Mouse (Mus musculus) effector memory CD4-positive, alpha-beta T cell, adult 7 months (primary cell): Measurements from ENCODE around the gene Brd3. TPM values are rescaled to one million over a fixed set of nuclear protein-coding genes. Genes with fewer than 3 reads are reported as not detected.

Experiments used
- polyA plus RNA-seq: library from polyadenylated mRNA; unstranded; fragments of 100-300 nt; shearing (Covaris generic); gene quantifications from one replicate; pipeline ENCODE4 v1.2.1, GENCODE M21; 2017

The Brd3 gene
- polyA plus RNA-seq, result 25.8 TPM

DNA sequence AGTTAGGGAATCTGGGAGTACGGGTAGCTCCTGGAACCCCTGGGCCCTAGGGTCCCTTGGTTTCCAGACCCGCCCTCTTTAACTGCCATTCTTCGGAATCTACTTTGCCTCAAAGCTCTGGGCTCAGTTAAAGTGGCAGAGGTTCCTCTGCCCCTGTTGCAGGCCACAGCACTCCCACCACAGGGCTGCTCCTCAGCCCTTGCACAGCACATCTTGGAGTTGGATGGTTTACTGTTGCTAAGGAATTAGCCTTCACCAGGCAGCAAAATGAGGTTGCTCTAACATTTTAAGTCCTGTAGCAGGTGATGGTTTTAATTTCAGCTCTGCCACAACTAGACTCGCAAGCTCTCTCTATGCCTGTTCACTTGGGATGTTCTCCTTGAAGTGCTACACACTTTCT lies at the start of gene Brd3:
Gene Brd3, minus strand, starts transcription at position 101 of the 400 bp plus-strand sequence.

GRCm38 (mm10) chr2:27514639-27515328 lies 7.3 kb upstream of the Brd3 start, which contains the start of gene Wdr5:
Wdr5 (plus strand) TSS chr2:27515157.

DNA sequence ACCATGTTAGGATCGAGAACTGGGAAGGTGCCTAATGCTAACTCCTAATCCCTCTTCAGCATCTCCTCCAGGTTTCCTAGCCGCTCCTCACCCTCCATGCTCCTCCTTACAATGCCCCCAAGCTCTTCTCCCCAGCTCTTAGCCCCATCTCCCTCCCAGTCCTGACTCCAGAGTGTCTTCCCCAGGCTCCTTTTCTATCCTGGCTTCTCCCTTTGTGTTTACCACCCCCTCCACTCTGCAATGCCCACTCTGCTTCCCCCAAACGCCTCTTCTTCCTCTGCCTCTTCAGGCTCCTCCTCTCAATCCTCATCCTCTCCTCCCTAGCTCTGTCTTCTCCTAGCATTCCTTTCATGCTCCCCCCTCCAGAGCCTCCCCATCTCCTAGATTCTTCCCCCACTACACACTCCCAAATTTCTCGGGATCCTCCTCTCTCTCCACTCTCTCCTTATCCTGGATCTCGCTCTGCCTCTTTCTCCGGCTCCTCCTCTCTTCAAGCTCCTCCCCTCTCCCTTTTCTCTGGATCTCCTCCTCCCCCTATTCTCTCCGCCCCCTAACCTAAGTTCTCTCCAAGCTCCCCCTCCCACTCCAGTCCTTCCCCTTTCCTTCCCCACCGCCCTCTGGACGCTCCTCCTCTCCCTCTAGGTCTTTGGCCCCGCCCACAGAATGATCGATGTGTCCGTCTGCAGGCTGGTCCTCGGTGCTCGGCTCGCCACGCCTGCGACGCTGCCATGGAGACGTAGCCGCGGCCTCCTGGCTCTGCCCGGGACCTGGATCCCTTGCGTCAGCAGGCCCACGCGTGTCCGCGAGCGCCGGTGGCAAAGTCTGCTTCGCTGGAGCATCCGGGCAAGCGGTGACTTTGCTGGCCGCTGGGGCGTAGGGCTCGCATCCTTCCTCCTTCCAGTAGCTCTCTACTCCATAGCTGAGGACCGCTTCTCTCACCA lies 65.4 kb downstream of the Brd3 start, which contains the start of gene Brd3os:
Gene Brd3os, plus strand, starts transcription at position 558 of the 941 bp plus-strand sequence.

GRCm38 (mm10) chr2:27426855-27427457 lies 80.5 kb downstream of the Brd3 start, which contains the start of gene Vav2:
Vav2 (minus strand) TSS chr2:27427033.

Other genes with a start within 250 kb of the Brd3 start
- 1.2 TPM for gene Vav2, start 80.6 kb downstream of the Brd3 start, polyA plus RNA-seq
- 0.27 TPM for gene Brd3os, start 65.3 kb downstream of the Brd3 start, polyA plus RNA-seq
- 33.8 TPM for gene Wdr5, start 7.5 kb upstream of the Brd3 start, polyA plus RNA-seq
- 5.7 TPM for gene Rxra, start 168.8 kb upstream of the Brd3 start, polyA plus RNA-seq